Mouse (Mus musculus) B cell, adult 2 months (primary cell): ENCODE results near the gene Mrpl9.

ENCODE experiments used
- DNase-seq, 2 experiments: peaks; one replicate each; pipeline ENCODE4 v3.0.0; 2022

Gene Mrpl9

DNA sequence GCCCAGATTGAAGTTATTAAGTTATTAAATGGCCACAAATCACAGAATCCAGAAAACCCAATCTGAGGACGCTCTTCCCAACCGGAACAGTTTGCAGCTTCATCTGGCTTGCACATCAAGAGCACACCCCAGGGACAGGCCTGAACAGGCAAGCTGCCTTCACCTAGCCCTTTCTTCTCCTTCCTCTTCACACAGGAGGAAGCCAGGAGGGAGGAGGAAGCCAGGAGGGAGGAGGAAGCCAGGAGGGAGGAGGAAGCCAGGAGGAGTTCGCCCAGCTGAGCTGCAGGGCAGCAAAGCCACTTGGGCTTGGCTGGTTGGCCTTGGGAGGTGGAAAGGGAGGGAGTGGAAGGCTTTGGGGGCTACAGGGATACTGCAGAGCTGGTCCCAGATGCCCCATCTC is 25.8 kb downstream of the Mrpl9 start:
- no peak for DNase-seq

GRCm38 (mm10) chr3:94472447-94473114 is 29.5 kb downstream of the Mrpl9 start:
- no peak for DNase-seq

DNA sequence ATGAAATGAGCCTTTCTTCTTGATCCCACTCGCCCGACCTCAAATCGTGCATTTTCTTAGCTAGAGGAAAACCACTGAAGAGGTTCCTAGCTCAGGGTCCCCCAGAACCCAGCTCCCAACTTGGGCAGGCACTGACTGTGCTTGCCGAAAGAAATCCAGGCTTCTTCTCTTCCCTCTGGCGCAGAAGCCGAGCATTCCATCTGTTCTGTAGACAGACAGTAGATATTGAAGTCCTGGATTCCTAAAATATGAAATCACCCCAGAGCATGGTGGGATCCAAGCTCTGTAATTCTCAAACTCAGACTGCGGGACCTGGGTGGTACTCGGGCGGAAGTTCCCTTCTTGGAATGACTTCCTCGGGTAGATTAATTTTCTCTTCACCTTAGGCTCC is 30.0 kb downstream of the Mrpl9 start:
- no peak for DNase-seq

DNA sequence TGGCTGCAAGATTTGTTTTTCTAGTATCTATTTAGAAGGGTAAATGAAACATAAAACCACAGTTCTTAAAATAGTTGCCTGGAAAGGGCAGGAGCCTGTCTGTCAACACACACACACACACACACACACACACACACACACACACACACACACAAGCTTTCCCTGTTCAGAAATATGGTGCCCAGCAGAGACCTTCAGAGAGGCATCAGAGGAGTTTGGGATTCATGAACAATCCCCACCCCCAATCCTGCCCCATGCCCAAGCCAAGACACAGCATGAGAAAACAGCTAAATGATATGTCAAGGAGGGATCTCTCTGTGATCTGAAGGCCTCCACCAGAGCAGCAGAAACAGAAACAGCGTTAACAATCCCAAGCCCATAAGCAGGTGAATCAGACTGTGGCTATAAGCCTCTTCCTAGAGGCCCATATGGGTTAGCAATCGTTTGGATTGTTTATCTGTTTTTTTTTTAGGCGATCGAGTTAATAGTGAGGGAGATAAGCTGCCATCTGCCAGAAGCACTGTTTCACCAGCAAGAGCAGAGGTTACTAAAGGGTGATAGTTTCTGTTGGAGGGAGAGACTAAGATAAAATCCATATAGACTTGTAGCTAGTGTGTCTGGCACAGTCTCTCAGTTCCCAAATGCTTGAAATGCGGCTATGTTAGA is 30.6 kb downstream of the Mrpl9 start:
- no peak for DNase-seq

DNA sequence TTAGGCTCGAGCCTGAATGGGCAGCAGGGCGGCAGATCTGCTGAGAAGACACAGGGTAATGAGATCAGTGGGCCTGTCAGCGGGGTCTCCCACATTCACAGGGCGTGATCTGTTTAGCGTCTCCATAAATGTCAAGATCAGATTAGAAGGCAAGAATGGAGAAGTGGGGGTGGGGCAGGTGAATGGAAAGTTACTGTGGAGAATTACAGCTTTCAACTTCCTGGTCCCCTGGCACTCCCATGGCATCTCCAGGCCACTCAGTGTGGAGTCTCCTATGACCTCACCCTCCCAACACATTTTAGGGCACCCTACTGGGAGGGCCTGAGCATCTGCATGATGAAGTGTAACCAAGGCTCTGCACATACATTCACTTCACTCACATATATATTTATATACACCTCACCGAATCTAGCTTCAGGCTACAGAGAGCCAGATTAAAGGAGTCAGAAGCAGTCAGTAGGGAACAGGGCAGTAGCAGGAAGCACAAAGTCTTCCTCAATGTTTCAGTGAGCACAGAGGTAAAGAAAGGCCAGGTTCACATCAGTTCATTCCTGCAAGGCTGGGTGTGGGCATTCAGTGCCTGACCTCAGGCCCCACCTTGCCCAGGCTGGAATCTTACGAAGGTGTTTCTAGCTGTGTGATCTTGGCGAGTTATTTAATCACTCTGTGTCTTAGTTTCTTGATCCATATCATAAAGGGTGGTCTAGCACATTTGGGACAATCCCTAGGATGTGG is 33.4 kb downstream of the Mrpl9 start:
- no peak for DNase-seq

GRCm38 (mm10) chr3:94477444-94477843 is 34.3 kb downstream of the Mrpl9 start:
- no peak for DNase-seq

DNA sequence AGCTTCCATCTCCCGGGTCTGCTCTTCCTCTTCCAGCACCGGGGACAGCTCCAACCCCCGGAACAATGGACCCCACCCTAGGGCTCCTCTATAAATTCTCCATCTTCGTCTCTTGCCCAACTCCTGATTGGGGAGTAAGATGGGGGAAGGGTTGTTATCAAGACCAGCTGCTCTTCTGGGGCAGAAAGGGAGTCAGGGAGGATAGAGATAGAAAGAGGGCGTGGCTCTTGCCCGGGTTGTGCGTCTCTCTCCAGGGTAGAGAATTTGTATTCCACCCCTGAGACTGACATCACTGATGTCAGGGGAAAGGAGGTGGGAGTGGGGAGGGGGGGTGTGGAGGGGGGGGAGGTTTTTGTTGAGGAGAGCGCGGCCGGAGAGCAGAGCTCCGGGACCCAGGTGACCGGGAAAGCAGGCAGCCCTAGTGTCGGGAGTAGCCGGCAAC is 34.9 kb downstream of the Mrpl9 start, which contains the start of gene Celf3:
Celf3 (plus strand) TSS at position 315 of the 442 bp plus-strand sequence.
- peak in 1 of 2 experiments; percentile 12 for DNase-seq

- DNase-seq = no peak
These were observed 35.6 kb downstream of the Mrpl9 start for GRCm38 (mm10) chr3:94478591-94479169.

GRCm38 (mm10) chr3:94479564-94479963 is 36.4 kb downstream of the Mrpl9 start:
- no peak for DNase-seq

GRCm38 (mm10) chr3:94480291-94480884 is 37.3 kb downstream of the Mrpl9 start, which contains the start of gene Riiad1:
TSS of gene Riiad1 (minus strand) at chr3:94480341.
- DNase-seq = no peak

DNA sequence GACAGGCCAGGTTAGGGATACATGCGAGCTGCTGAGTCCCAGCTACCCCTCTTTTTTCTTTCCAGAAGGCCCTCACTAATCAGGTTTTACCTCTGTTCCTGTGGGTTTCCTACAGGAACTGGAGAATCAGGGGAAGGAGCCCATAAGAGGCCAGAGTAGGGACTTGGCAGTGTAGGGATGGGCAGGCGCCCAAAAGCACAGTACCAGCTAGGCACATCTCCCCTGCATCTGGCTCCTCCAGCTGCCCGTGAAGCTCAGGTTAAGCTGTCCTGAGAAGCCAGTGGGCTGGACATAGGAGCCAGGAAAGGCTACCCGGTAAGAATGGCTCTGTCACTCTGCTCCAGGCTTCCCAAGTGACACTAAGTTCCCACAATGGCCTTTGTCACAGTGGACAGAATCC is 38.3 kb downstream of the Mrpl9 start:
- DNase-seq = no peak

- peak in 1 of 2 experiments; percentile 9 for DNase-seq
These were observed 39.8 kb downstream of the Mrpl9 start for GRCm38 (mm10) chr3:94482764-94483385.

- DNase-seq = peak in 1 of 2 experiments; percentile 9
These were observed 40.8 kb downstream of the Mrpl9 start for GRCm38 (mm10) chr3:94483790-94484439.

DNA sequence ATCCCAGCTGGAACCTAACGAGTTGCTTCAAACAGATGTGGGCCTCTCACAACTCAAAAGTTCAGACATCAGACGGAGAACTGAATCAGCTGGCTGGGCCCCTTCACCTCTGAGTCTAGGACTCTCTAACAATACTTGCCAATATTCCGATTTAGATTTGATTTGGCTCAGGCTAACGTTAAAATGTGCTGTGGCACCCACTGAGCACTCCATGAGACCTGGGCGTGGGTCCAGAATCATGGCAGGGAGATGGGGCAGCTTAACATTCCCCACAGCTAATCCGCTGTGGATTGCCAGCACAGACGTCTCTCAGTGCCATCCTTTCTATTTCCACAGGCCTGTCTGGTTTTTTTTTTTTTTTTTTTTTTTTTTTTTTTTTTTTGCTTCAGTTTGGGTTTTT is 42.8 kb downstream of the Mrpl9 start:
- no peak for DNase-seq

GRCm38 (mm10) chr3:94487581-94487980 is 44.5 kb downstream of the Mrpl9 start:
- DNase-seq = no peak

- DNase-seq = no peak
These were observed 54.0 kb downstream of the Mrpl9 start for GRCm38 (mm10) chr3:94497162-94497561.
